Mouse (Mus musculus) bone marrow macrophage, adult 2 months (primary cell): Measurements from ENCODE around the gene Gm21083.
"Not testable (repeated sequence)": the region's sequence is repeated elsewhere in the genome, so short reads cannot be mapped to it uniquely, and the experiment has no call there.

Experiments
- CTCF ChIP-seq: IDR thresholded peaks from 2 replicates; pipeline ENCODE4 v1.5.1; 2012; ENCODE audit warnings: low read depth, mild to moderate bottlenecking, low read length, moderate library complexity
- POLR2A ChIP-seq: IDR thresholded peaks from 2 replicates; pipeline ENCODE4 v1.6.1; 2012; ENCODE audit warnings: mild to moderate bottlenecking, low read depth, low read length, borderline replicate concordance

DNA sequence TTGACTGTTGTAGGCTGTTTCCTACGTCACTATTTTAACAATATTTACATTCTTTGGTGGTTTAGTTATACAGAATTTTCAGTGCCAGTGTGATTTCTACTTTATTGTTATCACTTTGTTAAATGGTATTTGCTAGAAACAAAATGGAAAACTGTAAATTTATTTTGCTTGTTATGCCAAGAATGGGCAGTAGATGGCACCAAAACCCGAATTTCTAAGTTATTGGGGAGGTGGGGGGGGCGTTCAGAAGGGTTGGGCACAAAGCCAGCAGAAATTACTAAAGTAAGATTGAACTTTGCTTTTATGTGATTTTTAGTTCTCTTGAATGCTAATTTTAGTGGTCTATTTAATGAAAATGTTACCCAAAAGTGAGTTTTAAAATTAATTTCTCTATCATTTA is 27.5 kb upstream of the Gm21083 start:
- not testable (repeated sequence) for TF ChIP-seq CTCF, POLR2A
